Mouse (Mus musculus): ENCODE measurements at regions not wholly inside any gene's neighbourhood (a gene's known extent, or its start where the extent isn't known, plus 50 kb on each side); places are given as distances from the start of the nearest gene placed in this dataset.

DNA sequence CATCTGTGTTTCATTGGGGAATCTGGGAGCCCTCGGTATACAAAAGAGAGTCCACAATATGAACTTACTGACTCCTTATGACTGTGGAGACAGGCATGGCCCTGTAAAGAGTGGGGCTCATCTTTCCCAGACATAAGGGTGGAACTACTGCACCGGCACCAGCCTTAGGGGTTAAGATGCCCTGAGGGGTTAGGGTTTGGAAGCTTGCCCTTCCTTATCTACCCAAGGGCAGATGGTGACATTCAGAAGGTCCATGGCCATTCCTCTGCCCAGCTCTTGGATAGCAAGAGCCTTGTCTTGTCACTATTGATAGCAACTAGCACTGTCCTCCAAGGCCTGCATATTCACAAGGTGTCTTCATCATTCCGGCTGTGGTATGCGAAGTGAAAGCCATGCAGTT lies 181.5 kb downstream of the Opa1 start:
- Histone ChIP-seq H3K4me3 (replicated peaks in 1 of 3; ENCODE audit: low read depth in 2 of 3, low read length in 2 of 3, poor library complexity in 1 of 3) (no peak overlapping the region), H3K9me3 (replicated peaks; ENCODE audit: low read length) (peaks cover 22% of the 10 kb centered on the region), H3K4me2 (ENCODE audit: insufficient read depth, low read depth, poor library complexity, severe bottlenecking) (no peak overlapping the region), H3K27ac (ENCODE audit: insufficient read depth, low read depth) (no peak overlapping the region), H3K27me3 (replicated peaks) (peaks cover 3% of the 10 kb centered on the region), H3K79me2 (replicated peaks; ENCODE audit: control insufficient read depth, extremely low read depth, insufficient read depth, poor library complexity, severe bottlenecking) (no peaks in the 10 kb centered on the region), H3K4me1 (ENCODE audit: control insufficient read depth in 1 of 2, insufficient read depth in 2 of 2) (peaks cover 4 to 19% of the 10 kb centered on the region in 2 experiments; a peak in 3 of 4 replicates), H3K9ac (ENCODE audit: insufficient read depth, low read depth) (no peak overlapping the region), H3K36me3 (replicated peaks in 1 of 2; ENCODE audit: control insufficient read depth in 1 of 2, insufficient read depth in 1 of 2, low read length in 1 of 2) (no peaks in the 10 kb centered on the region)
- DNase-seq (ENCODE audit: extremely low read depth), result no peak
- in situ Hi-C loops (cut with MboI; ENCODE audit: low pct_ligation_motif_present, low pct_unique_long_range_greater_than_20kb, low sequenced_read_pairs), result no loop called here
- no peak for TF ChIP-seq USF2 (conservative IDR thresholded peaks at IDR 0.05; ENCODE audit: low read depth, low read length)
- dilution Hi-C loops (cut with MboI; ENCODE audit: extremely low pct_ligation_motif_present, extremely low pct_unique_long_range_greater_than_20kb, low sequenced_read_pairs), result no loop called here

DNA sequence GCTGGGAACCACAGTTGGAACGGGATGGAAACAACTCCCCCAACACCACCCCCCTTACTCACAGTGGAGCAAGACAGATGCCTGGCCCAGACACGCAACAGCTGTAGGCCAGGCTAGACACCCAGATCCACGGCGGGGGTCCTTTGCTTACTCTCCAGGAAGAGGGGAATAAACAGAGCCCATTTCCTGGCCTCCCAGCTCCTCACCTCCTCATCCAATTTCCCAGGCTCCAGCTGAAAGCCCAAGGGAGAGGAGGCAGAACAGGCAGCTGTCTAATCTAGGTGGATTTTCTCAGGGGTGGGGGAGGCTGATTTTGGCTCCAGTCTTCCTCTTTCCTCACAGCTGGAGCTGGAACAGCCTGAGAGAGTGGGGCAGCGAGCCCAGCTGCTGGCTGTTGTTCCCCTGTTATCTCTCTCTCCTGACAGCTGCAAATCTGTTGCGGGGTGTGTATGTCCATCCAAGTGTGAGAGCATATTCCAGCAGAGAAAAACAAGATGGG lies 182.7 kb downstream of the Opa1 start:
- in situ Hi-C loops (cut with MboI; ENCODE audit: low pct_ligation_motif_present, low pct_unique_long_range_greater_than_20kb, low sequenced_read_pairs), result no loop called here
- no peak overlapping the region for H3K4me3 ChIP-seq (replicated peaks in 1 of 3; ENCODE audit: low read depth in 2 of 3, low read length in 2 of 3, poor library complexity in 1 of 3)
- no peaks in the 10 kb centered on the region for H3K79me2 ChIP-seq (replicated peaks; ENCODE audit: control insufficient read depth, extremely low read depth, insufficient read depth, poor library complexity, severe bottlenecking)
- TF ChIP-seq GABPA (IDR thresholded peaks at IDR 0.05; ENCODE audit: insufficient replicate concordance, low read depth, low read length) (no peak), SIN3A (IDR thresholded peaks at IDR 0.05; ENCODE audit: low read length) (no peak), USF2 (conservative IDR thresholded peaks at IDR 0.05; ENCODE audit: low read depth, low read length) (no peak), KAT2A (IDR thresholded peaks at IDR 0.05; ENCODE audit: insufficient replicate concordance, low read length) (no peak), MAZ (IDR thresholded peaks at IDR 0.05; ENCODE audit: low read depth, low read length) (no peak), HCFC1 (IDR thresholded peaks at IDR 0.05; ENCODE audit: low read depth, low read length) (no peak), MAFK (IDR thresholded peaks at IDR 0.05; ENCODE audit: insufficient replicate concordance, low read length) (no peak), ZC3H11A (IDR thresholded peaks at IDR 0.05; ENCODE audit: low read depth, low read length) (no peak), JUND (conservative IDR thresholded peaks at IDR 0.05; ENCODE audit: low read depth, low read length) (no peak), JUN (IDR thresholded peaks at IDR 0.05; ENCODE audit: insufficient read depth, low read depth, low read length) (no peak), EP300 (IDR thresholded peaks at IDR 0.05; ENCODE audit: low read length) (no peak), NELFE (IDR thresholded peaks at IDR 0.05; ENCODE audit: low read depth, low read length) (no peak), MAX (IDR thresholded peaks at IDR 0.05; ENCODE audit: low read length) (no peak), E2F4 (IDR thresholded peaks at IDR 0.05; ENCODE audit: insufficient replicate concordance, low read depth, low read length) (no peak), MXI1 (IDR thresholded peaks at IDR 0.05; ENCODE audit: low read depth, low read length) (no peak), UBTF (IDR thresholded peaks at IDR 0.05; ENCODE audit: low read depth, low read length) (no peak), TCF12 (IDR thresholded peaks at IDR 0.05; ENCODE audit: low read depth, low read length) (no peak), MEF2A (IDR thresholded peaks at IDR 0.05; ENCODE audit: borderline replicate concordance, low read depth, low read length) (no peak)
- peaks cover 20% of the 10 kb centered on the region for H3K9me3 ChIP-seq (replicated peaks; ENCODE audit: low read length)
- H3K27ac ChIP-seq (ENCODE audit: insufficient read depth, low read depth), result no peak overlapping the region
- no peak overlapping the region for H3K4me2 ChIP-seq (ENCODE audit: insufficient read depth, low read depth, poor library complexity, severe bottlenecking)
- no peaks in the 10 kb centered on the region for H3K36me3 ChIP-seq (replicated peaks in 1 of 2; ENCODE audit: control insufficient read depth in 1 of 2, insufficient read depth in 1 of 2, low read length in 1 of 2)
- dilution Hi-C loops (cut with MboI; ENCODE audit: extremely low pct_ligation_motif_present, extremely low pct_unique_long_range_greater_than_20kb, low sequenced_read_pairs), result no loop called here
- no peak for DNase-seq (ENCODE audit: extremely low read depth)
- H3K4me1 ChIP-seq (ENCODE audit: control insufficient read depth in 1 of 2, insufficient read depth in 2 of 2), result peaks cover 4 to 19% of the 10 kb centered on the region in 2 experiments; a peak in 3 of 4 replicates
- H3K9ac ChIP-seq (ENCODE audit: insufficient read depth, low read depth), result no peak overlapping the region
- H3K27me3 ChIP-seq (replicated peaks), result peaks cover 3% of the 10 kb centered on the region

Measured in CH12.LX (cell line).